Mouse (Mus musculus) gastrocnemius, adult 18-20 months (tissue): ENCODE measurements at regions not wholly inside any gene's neighbourhood (a gene's known extent, or its start where the extent isn't known, plus 50 kb on each side); places are given as distances from the start of the nearest gene placed in this dataset.
A peak's percentile ranks its signal among the peaks of the same experiment; 100 is the strongest.

Experiments used
- DNase-seq: peaks from one replicate; pipeline ENCODE4 v3.0.0; 2021; ENCODE audit warnings: low spot score

DNA sequence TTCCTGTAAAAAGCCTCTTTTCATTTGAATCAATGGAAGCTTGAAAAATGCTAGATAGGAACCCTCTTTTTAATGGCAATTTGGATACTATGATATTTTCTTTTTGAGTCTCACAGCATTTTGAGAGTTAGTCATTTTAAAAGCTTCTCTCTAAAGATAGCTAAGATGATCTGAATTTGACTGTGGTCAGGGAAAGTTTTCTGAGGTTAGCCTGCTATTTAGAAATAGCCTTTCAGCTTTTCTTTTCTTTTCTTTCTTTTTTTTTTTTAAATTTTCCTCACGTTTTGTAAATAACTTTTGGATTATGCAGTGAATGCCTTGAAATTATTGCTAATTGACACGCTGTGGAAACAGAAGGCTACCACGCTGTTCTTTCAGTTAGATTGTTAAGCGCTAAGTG lies 387.3 kb upstream of the Zeb2 start:
- DNase-seq: no peak

DNA sequence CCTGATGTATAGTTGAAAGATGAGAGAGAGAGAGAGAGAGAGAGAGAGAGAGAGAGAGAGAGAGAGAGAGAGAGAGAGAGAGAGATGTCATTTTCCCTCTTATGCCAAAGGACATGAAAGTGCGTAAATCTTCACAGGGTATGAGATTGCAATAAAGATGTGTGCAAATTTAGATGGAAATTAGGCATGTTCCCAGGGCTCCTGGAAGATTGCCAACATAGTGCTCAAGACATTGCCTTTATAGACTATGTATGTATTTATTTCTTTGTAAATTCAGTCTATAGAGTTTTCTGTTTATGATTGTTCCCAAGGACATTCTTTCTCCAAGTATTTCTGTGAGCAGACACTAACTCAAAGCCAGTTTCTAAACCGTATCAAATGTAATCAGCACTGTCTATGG lies 376.5 kb upstream of the Zeb2 start:
- no peak for DNase-seq

DNA sequence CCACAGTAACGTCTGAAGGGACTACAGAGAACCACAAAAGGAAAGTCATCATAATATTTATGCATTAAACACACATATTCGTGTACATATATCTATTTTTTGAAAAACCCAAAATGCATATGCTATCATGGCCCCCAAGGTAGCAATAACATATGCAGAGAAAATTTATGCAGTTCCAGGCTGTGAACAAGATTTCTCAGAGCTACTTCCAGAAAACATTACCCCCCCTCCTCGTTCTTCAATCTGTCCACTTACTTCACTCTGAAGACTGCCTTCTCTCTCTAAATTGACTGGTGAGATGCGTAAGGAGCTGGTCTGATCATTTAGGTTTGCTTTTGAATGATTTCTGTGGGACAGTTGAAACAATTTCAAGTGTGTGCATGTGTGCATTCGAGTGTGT lies 369.3 kb upstream of the Zeb2 start:
- no peak for DNase-seq

DNA sequence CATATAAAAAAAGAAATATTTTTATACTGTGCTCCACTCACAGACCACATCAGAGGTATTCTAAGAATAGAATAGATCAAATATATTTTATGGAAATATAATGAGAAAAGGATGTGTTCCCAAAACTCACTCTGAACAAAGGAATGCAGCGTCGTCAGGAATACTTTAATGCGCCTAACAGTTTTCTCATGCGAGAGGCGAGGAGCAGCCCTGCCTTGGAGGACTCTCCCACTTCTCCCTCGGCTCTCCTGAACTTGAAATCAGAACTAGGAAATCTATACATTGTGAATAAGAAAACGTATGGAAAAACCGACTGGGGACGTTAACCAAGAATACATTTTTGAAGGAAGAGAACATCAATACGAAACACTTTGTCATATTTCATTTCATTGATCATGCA lies 368.3 kb upstream of the Zeb2 start:
- no peak for DNase-seq

DNA sequence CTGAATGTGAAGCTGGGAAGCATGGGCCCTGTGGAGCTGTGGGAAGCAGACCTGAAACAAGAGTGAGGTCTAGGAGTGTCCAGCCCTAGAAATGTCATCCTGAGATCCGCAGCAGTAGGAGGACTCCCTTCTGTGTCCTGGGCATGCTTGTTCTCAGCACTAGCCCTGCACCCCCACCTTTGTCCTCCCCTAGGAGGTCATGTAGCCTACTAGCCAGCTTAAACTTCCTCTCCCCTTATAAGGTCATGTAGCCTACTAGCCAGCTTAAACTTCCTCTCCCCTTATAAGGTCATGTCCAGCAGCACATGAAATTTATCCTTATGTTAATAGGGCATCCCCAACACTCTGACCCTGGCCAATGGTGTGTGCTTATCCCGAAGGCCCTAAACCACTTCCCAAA lies 363.5 kb upstream of the Zeb2 start:
- DNase-seq: no peak

DNA sequence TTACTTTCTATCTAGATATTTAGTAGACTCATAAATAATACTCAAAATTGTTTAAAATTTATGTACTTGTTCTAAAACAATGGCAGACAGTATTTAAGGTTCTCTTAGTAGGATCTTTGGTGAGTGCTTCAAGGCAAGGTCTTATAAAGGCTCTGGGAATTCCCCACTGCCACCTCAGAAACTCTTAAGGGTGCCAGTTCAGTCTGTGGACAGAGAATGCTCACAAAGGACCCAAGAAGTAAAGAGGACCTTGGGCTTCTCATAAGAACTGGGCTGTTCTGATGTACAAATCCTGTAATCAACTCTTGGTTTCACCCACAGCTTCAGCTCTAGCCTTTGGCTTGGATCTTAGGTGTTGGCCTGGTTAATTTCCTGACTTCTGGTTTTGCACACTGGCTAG lies 358.8 kb upstream of the Zeb2 start:
- no peak for DNase-seq

DNA sequence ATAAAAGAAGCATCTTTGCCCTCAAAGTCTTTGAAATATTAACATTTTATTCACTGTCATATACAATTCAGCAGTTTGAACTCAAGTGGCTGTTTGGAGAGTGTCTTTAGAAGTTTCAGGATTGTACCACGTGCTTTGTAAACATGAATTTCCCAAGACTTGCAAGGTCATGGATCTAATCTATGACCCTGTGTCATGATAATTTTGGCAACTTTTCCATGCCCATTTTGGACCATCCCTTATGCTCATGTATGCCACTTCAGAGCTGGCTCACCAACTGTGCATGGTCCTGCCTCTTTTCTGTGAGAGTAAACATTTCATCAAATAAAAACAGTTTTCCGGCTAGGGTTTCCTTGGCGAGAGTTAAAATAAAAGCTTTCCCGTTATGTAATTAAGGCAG lies 347.1 kb upstream of the Zeb2 start:
- no peak for DNase-seq

DNA sequence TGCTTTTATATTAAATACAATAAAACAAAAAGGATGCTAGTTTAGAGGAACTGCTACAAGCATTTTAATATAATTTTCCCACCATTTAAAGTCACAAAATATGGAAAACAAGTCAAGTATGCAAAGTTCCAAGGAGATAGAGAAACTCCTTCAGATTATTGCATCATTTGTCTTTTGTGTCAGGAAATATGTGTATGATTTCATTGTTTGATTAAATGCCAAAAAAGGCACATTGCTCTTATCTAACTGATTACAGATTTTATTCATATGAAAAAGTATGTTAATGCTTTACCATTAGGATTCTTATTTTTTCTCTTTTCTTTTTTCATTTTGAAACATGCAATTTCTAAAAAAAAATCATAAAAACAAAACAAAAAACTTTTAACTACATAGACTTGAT lies 342.2 kb upstream of the Zeb2 start:
- no peak for DNase-seq

DNA sequence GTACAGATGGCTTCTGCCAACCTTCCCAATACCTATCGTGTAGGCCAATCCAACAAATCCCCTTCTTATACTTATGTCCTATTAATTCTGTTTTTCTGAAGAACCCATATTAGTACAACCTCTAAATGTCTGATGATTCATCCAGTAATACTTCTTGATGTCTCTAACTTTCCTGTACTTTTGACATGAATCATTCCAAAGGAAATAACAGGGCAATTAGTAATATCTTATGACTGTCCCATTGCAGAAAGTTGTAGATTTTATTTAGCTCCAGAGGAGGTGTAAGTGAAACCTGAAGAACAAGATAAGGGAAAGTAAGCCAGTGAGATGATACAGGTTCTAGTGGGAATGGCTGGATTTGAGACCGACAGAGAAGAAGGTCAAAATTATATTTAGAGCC lies 337.6 kb upstream of the Zeb2 start:
- no peak for DNase-seq

DNA sequence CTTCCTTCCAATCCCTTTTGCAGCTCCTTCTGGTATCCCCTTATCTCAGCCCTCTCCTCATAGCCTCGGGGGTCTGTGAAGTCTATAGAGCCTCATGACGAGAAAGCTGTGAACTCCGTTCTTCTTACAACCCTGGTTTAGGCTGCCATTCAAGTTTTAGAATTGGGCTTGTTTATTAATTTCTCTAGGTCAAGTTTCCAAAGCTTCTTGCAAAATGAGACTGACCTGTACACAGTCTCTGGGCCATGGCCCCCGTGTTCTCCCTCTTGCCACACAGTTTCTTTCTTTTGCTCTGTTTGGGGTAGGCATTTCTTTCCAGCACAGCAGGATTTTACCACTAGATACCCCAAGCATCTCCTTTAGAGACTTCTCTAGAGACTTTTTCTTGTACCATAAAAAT lies 322.0 kb upstream of the Zeb2 start:
- DNase-seq: no peak

DNA sequence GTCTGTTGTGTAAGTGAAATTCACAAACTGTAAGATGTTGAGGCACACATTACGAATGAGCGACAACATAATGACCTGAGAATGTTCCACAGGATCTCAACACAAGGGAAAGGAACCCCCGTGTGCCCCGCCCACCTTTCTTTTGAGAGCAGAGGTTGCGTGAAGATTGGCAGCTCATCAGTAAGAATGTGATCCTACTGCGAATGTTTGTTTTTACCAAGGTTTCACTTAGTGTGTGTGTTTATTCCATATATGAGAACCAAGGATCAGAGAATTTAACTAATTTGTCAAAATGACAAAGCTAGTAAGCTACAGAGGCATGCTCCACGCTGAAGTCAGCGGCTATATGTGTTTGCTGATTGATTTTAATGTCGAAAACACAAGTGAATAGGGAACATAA lies 321.5 kb upstream of the Zeb2 start:
- no peak for DNase-seq

DNA sequence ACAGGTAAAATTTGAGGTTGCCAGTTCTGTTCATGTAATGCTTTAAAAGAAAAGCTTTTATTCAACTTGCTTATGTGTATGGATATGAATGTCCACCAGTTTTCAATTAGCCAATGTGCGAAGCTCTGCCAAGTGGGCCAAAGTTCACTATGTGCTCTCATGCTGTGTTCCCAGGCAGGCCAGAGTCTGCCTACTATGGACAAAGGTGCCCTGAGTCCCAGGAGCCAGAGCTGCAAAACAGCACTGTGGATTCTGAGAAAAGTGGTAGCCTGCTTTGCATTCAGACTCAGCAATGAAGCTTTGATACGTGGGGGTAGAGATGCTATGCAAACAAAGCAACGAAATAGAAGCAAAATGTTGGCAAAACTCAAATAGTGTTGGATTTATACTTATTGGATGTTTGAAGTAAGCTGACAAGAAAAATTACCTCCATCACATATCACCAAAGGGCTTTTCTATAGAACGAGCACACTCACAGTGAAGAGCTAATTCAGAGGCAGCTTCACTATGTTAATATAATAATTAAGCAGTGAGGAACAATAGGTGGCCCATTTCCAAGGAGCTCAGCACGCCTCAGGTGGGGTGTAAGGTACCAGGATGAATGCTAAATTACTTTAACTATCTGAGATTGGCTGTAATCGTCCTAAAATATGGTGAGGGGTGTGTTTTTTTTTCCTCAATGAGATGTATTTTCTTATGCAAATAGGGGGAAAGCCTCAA lies 318.2 kb upstream of the Zeb2 start:
- DNase-seq: peak; percentile 14

DNA sequence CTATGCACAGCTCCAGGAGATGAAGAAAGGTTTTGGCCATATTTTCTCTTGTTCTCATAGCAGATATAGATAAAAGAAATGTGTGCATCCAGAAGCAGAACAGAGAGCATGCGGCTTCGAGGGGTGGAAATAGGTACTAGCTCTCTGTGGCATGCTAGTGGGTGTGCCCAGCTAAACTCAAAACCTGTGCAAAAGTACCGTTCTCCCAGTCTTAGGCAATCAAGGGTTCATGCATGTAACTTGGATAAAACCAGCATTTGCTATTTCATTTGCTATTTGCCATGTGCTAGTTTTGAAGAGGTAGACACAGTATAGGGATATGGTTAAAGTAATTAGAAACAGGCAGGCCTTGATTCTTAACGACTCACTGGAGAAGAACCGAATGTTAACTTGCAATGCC lies 317.6 kb upstream of the Zeb2 start:
- no peak for DNase-seq

DNA sequence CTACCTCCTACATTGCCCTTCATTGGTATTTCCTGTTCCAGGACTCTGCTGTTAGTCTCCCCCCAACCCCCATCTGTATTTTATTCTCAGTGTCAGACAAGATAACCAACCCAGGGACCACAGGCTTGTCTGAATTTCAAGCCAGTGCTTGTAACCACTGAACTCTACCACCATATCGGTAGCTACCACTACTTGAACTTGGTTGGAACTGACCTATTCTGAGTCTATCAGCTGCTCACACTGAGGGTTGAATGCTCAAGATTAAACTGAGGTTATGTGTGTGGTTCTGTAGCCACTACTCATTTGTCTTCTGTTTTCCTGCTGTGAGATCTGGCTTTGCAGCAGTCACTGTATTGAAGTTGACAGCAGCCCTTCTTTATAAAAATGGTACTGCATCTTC lies 317.0 kb upstream of the Zeb2 start:
- no peak for DNase-seq

DNA sequence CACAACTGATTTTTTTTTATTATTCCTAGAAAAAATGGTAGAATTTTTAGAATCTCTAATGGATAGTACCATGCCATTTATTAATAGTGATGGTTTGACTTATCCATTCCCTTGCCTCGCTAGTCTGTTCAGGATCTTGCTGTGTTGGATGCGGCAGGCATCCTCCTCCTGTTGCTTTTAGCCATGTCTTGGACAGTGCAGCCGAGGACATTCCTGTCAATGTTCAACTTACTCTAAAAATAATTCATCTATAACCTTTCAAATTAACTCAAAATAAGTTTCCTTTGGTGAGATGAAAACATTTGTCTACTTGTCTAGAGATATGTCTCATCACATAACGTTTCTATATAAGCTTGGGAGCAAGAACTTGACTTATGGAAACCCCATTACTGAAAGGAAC lies 314.2 kb upstream of the Zeb2 start:
- DNase-seq: no peak

DNA sequence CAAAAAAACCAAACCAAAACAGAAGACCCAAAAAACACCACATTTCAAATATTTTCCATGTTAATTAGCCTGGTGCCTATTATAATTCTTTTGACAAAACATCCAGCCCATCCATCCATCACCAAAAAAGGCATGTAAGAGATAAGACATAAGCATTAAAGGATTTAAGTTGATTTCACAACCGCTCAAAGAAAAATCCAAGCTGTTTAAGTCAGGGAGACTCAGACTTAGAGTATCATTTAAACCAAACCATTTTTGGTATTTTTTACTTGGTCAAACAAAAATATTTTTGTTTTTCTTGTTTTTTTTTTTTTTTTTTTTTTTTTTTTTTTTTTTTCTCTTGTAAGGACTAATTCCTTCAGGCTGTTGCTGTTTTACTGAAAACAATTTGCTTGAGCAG lies 304.6 kb upstream of the Zeb2 start:
- DNase-seq: no peak

DNA sequence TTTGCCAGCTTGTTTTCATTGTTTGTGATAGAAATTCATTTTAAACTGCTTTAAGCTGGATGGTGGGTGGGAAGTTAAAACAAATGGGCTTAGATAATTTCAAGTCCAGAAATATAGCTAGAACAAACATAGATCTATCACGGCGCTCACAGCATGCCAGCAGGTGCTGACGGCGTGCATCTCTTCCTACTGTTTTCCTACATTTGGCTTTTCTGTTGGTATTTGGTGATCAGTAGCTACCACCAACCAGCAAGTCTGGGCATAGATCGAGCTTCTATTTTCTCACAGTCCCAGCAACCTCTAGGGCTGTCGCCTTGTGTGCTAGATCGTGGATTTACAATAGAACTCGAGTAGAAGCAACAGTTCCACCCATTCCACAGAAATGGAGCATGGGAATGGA lies 290.9 kb upstream of the Zeb2 start:
- DNase-seq: no peak

DNA sequence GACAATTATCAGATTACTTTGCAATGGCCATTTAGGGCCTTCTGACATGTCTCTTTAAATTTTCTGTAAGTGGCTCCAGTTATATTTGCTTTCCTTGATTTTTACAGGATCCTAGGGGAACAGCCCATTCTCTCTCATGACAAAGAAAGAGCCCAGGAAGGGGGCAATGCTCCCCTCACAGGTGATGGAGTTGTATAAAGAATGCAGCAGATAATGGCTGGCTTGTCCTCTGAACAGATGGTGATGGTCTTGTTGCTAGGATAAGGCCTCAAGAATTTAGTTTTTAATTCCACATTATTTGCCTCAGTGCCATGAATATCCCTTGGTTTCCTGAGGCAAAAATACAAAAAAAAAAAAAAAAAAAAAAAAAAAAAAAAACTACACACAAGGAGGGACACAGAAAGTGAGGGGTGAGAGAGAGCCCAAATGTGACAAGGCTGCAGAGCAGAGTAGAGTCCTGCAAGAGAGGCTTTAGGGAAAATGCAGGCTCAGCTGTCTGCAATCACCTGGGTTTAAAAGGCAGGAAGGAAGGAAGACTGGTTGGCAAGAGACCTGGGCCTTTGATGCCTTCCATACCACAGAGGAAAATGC lies 272.8 kb upstream of the Zeb2 start:
- no peak for DNase-seq

DNA sequence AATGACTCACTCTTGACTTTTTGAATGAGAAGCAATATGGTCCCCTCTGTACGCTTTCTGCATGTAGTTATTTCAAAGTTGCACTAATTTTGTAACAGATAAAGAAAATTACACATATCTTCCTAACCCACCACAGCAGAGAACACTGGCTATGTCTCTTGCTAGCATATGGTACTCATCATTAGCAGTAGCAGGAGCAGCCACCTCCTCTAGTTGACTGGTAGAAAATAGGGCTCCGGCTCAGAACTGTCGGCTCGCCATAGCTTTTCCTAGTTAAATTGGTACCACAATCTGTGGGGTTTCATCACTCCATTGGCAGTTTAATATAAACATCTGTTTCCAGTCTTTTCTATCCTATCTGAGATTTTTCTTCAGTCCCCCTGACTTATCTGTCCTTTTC lies 254.1 kb upstream of the Zeb2 start:
- no peak for DNase-seq

DNA sequence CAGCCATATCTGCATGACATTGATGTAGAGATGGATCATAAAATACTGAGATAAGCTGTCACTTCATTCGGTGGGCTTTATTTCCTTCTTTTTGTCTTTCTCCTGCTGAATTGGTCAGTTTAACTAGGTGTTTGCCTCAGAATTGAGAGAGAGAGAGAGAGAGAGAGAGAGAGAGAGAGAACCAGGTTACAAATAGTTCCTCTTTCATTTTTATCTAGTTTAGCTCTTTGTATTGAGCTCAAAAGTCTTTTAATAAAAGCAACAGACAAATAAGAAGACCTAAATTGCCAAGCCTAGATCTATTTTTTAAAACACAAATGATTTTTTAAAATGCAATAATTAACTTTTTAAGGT lies 253.4 kb upstream of the Zeb2 start:
- no peak for DNase-seq

DNA sequence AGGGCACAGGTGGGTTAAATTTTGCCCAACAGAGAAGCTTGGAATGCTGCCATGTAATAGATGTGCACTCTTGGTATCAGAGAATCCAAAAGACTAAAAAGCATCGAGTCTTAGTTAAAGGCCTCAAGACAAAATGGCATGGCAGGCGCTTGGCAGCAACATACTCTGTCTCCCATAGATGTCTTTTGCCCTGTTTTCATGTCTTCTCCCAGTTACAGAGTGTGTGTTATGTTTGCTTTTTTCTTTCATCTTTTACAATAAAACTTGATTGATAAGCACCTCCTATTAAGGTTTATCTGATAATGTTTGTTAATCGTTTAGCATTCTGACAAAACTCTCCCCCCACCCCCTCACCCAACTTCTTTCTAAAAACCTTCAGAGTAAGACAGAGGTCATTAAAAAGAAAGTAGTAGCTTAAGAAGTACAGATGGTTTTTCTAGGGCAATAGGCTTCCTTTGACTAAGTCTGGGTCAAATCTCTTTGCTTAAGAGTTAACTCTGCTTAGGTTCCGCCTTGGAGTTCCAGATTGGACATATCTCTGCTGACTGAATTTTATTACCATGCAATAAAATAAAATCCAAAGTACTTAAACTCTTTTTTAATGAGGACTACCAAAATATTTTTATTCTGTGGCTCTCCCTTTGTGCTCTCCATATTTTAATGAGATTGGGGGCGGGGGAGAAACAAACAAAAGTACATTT lies 252.9 kb upstream of the Zeb2 start:
- no peak for DNase-seq

DNA sequence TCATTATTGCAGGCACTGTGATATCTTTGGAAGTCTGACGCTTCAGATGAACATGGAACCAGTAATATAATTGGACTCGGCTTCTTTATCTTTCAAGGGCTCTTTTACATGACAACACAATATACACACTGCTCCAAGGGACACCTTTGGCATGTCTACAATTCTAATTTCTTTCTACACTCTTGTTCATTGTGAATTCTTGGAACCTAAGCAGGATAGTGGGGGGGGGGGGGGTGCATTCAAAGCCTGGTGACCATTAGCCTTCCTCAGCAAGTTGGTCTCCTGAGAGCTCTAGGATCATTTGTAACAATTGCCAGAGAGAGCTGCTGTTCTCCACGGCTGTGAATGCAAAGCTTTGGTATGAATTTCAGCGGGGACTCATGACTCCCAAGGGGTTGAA lies 252.2 kb upstream of the Zeb2 start:
- no peak for DNase-seq

DNA sequence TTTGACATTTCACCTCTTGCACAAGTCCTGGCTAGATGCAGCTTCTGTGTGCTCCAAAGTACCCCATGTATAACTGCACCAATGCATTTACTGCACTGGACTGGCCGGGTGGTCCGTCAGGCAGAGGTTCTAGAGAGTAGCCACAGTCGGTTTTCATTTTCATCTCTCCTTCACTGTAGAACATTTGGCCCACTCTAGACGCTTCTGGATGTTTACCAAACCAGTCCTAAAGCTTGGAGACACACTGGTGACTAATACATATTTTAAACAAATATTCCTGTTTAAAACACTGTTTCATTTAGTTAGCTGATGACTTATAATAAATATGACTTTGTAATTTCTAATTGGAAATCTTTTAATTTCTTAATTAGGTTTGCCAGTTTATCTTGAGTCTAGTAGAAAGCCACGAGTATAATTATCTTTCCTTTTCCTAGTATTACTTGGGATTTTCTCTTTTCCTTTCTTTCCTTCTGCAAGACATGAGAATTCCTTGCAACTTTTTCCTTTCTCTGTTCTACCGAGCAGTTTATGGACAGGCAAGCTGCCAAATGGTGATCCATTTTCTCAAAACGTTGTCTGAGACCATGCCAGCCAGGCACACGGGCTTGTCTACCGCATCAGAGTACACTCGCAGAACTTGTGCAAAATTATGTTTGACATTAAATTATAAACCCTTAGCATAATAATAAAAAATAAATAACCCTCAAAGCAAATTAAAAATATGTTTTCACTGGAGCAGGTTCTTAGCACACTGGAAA lies 250.4 kb upstream of the Zeb2 start:
- no peak for DNase-seq
